Mouse (Mus musculus): ENCODE measurements around the gene 0610040J01Rik.

DNA sequence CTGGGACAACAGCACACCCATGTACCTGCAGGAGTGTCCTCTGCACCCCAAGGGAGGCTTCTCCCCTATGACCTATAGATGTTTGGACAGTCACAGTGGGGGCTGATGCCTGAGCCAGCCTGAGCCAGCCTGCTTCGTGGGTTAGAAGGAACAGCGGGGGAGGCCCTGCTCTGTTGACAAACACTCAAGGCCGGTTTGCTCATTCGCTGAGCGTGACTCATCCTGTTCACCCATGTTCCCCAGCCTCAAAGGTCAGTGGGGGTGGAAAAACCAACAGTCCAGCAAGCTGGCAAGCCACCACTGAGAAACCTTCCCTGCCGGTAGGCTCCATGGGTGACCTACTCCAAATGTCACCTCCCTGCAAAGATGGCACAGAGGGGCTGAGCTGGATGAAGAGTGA, 124.6 kb downstream of the 0610040J01Rik start:
- TF ChIP-seq POLR2A (IDR thresholded peaks at IDR 0.05; ENCODE audit: borderline replicate concordance, low read depth, low read length) (no peak), CTCF (IDR thresholded peaks at IDR 0.05; ENCODE audit: low read depth, low read length) (no peak)

Measured in bone marrow macrophage, adult 2 months (primary cell).